In genomic region chr12:105427039-105427757, GRCm38 (mm10) we compare ENCODE assay signal across 8 mouse cellular contexts. TPM values are rescaled to one million over a fixed set of nuclear protein-coding genes. Genes with fewer than 3 reads are reported as not detected.
DNase-seq lines count a peak whose midpoint lies in the region.

No protein-coding gene starts in this region.

- 20% methylated on average over 10 of the region's 10 CpGs for WGBS in large intestine, adult 2 months

- peak; percentile 81 for DNase-seq in Muller cell, postnatal 12 days (ENCODE audit: inconsistent ontology term)
- peak; percentile 64 for DNase-seq in cerebellum, adult 8-10 months
- DNase-seq in forelimb bud, embryonic 11.5 days (ENCODE audit: low read depth, low spot score), result peak; percentile 70
- DNase-seq in heart, postnatal 36 days, result peak; percentile 35 to 53
- DNase-seq in large intestine, adult 2 months (ENCODE audit: low read depth, low spot score), result peak; percentile 3
- peak; percentile 45 to 68 for DNase-seq in lung, adult 18-20 months
- DNase-seq in ovary, adult 18-20 months (ENCODE audit: low spot score), result peak; percentile 28
- peak; percentile 27 for DNase-seq in urinary bladder, adult 2 months (ENCODE audit: low spot score)

- intact Hi-C loops in heart, postnatal 36 days (cut with DNase I), result loop anchor here (5.0 kb wide), 3 partner anchors 355 to 475 kb away; no protein-coding TSS in a partner anchor

RNA-seq across cellular contexts. Expression of gene D430019H16Rik, which starts 26.5 kb away (rescaled TPM):
- under 1 TPM; 0.16 to 0.31 TPM for total RNA-seq in heart, postnatal 36 days (2021)
- 1.2 TPM in 2 replicates for polyA plus RNA-seq in large intestine, adult 2 months (2012; rRNA removed)
- polyA plus RNA-seq in urinary bladder, adult 2 months (2012; rRNA removed), result 3.5 and 4.4 TPM in 2 replicates

Comparison
In these comparisons a context has a peak if more than half of its experiments do, and no peak if none do; other contexts are left out.
1. Peak in every context shown above with its lines: DNase-seq.
2. DNase-seq: peak in every context shown above with its lines; median percentile 81 in Muller cell, postnatal 12 days; 70 in forelimb bud, embryonic 11.5 days; 64 in cerebellum, adult 8-10 months; 56 in lung, adult 18-20 months; 44 in heart, postnatal 36 days; 28 in ovary, adult 18-20 months; 27 in urinary bladder, adult 2 months; 3 in large intestine, adult 2 months.